Mouse (Mus musculus) cerebellum, adult 2 months (tissue): ENCODE data around the gene Zbtb20. TPM values are rescaled to one million over a fixed set of nuclear protein-coding genes. Genes with fewer than 3 reads are reported as not detected.
A peak's percentile ranks its signal among the peaks of the same experiment; 100 is the strongest.

ENCODE experiments used
- DNase-seq, 2 experiments: peaks; one replicate each; pipeline ENCODE4 v3.0.0; 2021
- H3K27ac ChIP-seq: fragments of 200-500 bp; 2 replicates; pipeline ENCODE4 v1.5.1; 2012; ENCODE audit warnings: low read length, control low read depth, inconsistent platforms; ENCODE audit not compliant: insufficient read depth
- H3K27me3 ChIP-seq: fragments of 200-500 bp; 2 replicates; pipeline ENCODE4 v1.6.1; 2012; ENCODE audit warnings: inconsistent platforms, mild to moderate bottlenecking, low read length, moderate library complexity; ENCODE audit not compliant: control insufficient read depth, insufficient read depth
- H3K4me1 ChIP-seq: fragments of 200-500 bp; 2 replicates; pipeline ENCODE4 v1.6.1; 2011; ENCODE audit warnings: low read length; ENCODE audit not compliant: control insufficient read depth, insufficient read depth
- H3K4me3 ChIP-seq: fragments of 200-500 bp; replicated peaks from 2 replicates; pipeline ENCODE3; 2011; ENCODE audit warnings: mild to moderate bottlenecking, low read depth, low read length, control low read depth; ENCODE audit not compliant: insufficient read depth
- CTCF ChIP-seq: fragments of 200-500 bp; IDR thresholded peaks from 2 replicates; pipeline ENCODE4 v1.5.1; 2011; ENCODE audit warnings: low read depth, mild to moderate bottlenecking, control low read depth, low read length, moderate library complexity, borderline replicate concordance; ENCODE audit not compliant: insufficient read depth
- POLR2A ChIP-seq: fragments of 200-500 bp; IDR thresholded peaks from 2 replicates; pipeline ENCODE4 v1.6.1; 2011; ENCODE audit warnings: low read length, control low read depth, borderline replicate concordance; ENCODE audit not compliant: insufficient read depth
- WGBS: fragments of 180-500 bp; shearing (Covaris S2); methylation state at CpG from one replicate; pipeline ENCODE4 v1.1.7; 2018; 5-methylcytosine and 5-hydroxymethylcytosine counted together
- polyA plus RNA-seq: library from polyadenylated mRNA; depleted of rRNA; stranded (reverse); fragments of >200 nt; gene quantifications from 2 replicates; pipeline ENCODE4 v1.2.3, GENCODE M21; 2012

Zbtb20 gene
- polyA plus RNA-seq, 1 experiment: 25.2 TPM

DNA sequence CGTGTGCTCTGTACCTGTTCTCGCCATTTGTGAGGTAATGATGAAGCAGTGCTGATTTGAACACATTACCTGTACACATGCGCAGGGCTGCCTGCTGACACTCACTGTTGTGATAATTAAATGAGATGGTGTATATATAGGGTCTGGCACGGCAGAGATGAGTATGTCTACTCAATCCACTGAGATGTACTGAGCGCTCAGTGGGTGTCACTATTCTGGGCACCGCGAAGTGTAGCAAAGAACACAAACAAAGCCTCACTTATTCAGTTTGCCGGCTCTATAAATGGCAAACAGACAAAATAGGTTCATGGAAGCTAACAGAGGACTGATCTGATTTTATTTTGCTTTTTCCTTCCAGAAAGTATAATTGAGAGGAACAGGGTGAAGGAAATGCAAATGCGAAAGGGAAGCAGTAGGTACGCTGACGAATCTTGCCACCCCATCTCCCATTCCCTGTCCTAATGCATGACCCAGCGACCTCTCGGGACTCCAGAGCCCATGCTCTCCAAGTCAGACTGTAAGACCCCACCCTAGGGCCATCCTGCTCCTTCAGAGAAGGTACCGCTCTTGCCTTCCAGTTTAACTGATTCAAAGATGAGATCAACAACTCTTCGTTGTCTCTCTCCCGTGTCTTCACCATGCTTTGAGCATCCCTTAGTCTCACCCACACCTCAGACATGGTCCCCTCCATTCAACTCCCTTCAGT lies 695.8 kb downstream of the Zbtb20 start:
- WGBS: 83% methylated on average over 16 of the region's 16 CpGs
- DNase-seq: no peak
- TF ChIP-seq POLR2A (no peak), CTCF (no peak)
- H3K27me3 ChIP-seq: no peaks in the 10 kb centered on the region
- no peaks in the 10 kb centered on the region for H3K4me1 ChIP-seq
- no peak overlapping the region for H3K4me3 ChIP-seq
- H3K27ac ChIP-seq: peak overlapping the region; percentile 25; the same call in 1 of the 2 replicates

DNA sequence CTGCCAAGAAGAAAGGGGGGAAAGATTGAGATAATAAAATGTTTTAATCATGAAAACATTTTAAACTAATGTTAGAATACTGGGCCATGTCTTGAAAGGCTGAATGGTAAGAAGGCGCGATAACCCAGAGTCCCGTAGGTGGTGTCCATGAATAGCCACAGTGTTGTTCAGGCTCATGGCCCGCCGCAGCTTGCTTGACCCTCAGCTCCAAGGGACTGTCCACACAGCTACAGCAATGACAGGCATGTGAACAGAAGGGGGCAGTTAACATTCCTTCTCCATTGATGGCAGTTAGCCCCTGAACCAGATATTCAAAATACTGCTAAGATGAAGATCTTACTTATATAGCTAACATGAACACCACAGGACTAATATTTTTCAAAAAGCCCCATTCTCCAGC lies 696.5 kb downstream of the Zbtb20 start:
- no peak for DNase-seq
- Histone ChIP-seq H3K4me1 (no peaks in the 10 kb centered on the region; the same call in 1 of the 2 replicates), H3K27ac (no peak overlapping the region), H3K4me3 (no peak overlapping the region), H3K27me3 (no peaks in the 10 kb centered on the region)
- WGBS: 87% methylated on average over 5 of the region's 5 CpGs
- TF ChIP-seq CTCF (no peak), POLR2A (no peak)

GRCm38 (mm10) chr16:43572766-43573165 lies 697.1 kb downstream of the Zbtb20 start:
- no peak for DNase-seq
- Histone ChIP-seq H3K4me3 (no peak overlapping the region), H3K27me3 (no peaks in the 10 kb centered on the region), H3K27ac (0 out of 2 replicates have a peak overlapping the region, but pooled peaks have one; percentile 5), H3K4me1 (peaks cover 3% of the 10 kb centered on the region)
- 74% methylated on average over 10 of the region's 10 CpGs for WGBS
- TF ChIP-seq CTCF (no peak), POLR2A (no peak)

GRCm38 (mm10) chr16:43573181-43573833 lies 697.6 kb downstream of the Zbtb20 start:
- H3K27ac ChIP-seq: peak overlapping the region; percentile 23; the same call in 1 of the 2 replicates
- no peaks in the 10 kb centered on the region for H3K27me3 ChIP-seq
- TF ChIP-seq CTCF: no peak
- TF ChIP-seq POLR2A: no peak
- H3K4me1 ChIP-seq: peaks cover 4% of the 10 kb centered on the region
- no peak overlapping the region for H3K4me3 ChIP-seq
- no peak for DNase-seq
- WGBS: 59% methylated on average over 14 of the region's 14 CpGs

DNA sequence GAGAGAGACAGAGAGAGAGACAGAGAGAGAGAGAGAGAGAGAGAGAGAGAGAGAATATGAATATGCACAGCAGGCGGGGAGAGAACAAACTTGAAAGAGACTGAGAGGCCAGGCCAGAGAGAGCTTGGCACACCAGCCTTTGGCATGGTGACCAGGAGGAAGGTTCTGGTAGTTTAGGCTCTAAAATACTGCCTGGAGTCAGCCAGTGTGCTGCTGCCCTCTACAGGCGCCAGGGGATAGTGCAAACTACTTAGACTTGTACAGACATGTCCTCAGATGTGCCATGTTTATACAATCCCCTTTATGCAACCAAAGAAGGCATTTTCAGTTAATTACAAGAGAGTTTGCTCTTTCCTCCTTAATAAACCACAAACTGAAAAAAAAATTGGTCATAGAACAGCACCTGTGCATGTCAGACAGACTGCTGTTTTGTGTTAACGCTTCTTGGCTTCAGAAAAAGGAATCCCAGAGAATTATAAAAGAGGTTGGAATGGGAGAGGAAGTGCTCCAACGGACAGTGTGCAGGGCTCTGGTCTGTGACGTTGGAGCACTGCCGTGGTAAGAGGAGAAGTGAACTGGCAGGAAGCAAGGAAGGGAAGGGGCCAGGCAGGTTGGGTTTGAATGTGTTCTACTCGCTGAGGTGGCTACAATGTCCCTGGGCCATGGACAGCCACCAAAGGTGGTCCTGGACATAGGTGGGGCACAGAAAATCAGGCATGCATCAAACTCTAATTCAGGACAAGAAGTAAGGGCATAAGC lies 698.5 kb downstream of the Zbtb20 start:
- H3K4me1 ChIP-seq: peaks cover 10% of the 10 kb centered on the region
- peak; percentile 89 to 90 for DNase-seq
- no peak overlapping the region for H3K4me3 ChIP-seq
- H3K27ac ChIP-seq: peak overlapping the region; percentile 10; the same call in 1 of the 2 replicates
- no peaks in the 10 kb centered on the region for H3K27me3 ChIP-seq
- WGBS: 37% methylated on average over 7 of the region's 7 CpGs
- TF ChIP-seq POLR2A (no peak), CTCF (peak; percentile 90)

DNA sequence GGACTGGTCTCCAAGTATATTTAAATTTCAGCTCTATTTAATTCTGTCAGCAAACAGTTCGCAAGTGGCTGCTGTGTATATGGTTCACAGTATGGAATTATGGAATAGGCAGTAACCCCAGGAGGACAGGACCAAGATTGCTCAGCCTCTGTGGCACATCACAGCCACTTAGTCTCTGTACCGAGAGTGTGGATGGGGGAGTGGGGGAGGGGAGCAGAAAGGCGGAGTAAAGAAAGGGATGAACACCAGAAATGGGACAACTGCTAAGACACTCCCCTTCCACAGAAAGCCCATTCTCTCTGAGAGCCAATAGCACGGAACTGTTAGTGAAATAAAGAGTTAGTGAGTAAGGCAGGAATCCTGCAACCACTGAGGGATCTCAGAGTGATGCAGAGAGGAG lies 699.4 kb downstream of the Zbtb20 start:
- WGBS: 75% methylated on average over 4 of the region's 4 CpGs
- H3K27ac ChIP-seq: no peak overlapping the region; the same call in 1 of the 2 replicates

GRCm38 (mm10) chr16:43575507-43575906 lies 699.8 kb downstream of the Zbtb20 start:
- no peak overlapping the region for H3K4me3 ChIP-seq
- TF ChIP-seq CTCF (no peak), POLR2A (no peak)
- no peak overlapping the region; the same call in 1 of the 2 replicates for H3K27ac ChIP-seq
- H3K27me3 ChIP-seq: no peaks in the 10 kb centered on the region
- peaks cover 13% of the 10 kb centered on the region for H3K4me1 ChIP-seq
- DNase-seq: no peak
- 72% methylated on average over 9 of the region's 9 CpGs for WGBS

More for the DNA sequence above, 699.4 kb downstream of the Zbtb20 start:
- Histone ChIP-seq H3K4me3 (no peak overlapping the region), H3K27me3 (no peaks in the 10 kb centered on the region), H3K4me1 (peaks cover 13% of the 10 kb centered on the region)
- TF ChIP-seq CTCF (no peak), POLR2A (no peak)
- DNase-seq: no peak
